Mouse (Mus musculus): ENCODE results near the gene Cercam.
A peak's percentile ranks its signal among the peaks of the same experiment; 100 is the strongest.

Cercam gene

DNA sequence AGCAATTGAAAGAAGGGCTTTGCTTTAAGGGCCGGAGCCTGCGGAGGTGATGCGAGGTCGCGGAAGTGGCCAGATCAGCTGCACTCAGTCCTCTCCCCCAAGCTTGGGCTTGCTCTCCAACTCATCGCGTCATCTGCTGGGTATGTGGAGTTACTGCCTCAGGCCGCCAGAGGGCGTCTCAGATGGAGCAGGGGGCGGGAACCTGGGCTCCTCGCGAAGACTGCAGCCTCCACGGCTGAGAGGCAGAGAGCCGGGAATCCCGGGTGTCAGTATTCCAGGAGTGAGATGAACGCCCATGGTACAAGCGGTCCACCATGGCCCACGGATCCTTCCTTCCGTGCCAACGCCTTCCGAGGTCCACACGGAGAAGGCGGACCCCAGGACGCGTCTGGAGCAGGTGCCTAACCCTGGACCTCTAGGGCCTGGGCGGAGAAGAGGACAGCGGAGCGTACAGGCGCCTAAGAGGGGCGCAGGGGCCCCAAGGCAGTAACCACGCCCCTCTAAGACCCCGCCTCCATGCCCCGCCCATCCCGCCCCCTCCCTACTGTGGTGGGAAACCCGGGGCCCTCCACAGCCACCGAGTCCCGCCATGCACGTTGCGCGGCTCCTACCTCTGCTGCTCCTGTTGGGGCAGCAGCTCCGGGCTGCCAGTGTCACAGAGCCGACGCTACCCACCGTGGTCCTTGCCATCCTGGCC is at the start of gene Cercam:
Gene Cercam (plus strand): TSS at position 216 of the 697 bp plus-strand sequence.
- peak; percentile 75 to 87 for DNase-seq (ENCODE audit: low spot score in 2 of 2)

DNA sequence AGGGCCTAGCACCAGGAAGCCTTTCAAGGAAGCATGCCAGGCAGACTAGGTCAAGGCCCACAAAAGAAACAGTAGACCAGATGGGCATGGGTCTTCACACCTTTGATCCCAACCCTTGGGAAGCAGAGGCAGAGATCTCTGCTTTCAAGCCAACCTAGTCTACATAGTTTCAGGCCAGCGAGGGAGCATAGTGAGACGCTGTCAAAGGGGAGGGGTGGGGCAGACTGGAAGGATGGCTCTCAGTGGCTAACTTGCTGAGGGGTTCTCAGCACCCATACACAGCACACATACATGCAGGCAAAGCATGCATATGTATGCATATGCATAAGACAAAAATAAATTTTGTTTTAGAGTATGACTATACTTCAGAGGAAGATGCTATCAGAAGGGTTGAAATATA is 49.6 kb upstream of the Cercam start:
- no peak for DNase-seq (ENCODE audit: low spot score in 2 of 2)

DNA sequence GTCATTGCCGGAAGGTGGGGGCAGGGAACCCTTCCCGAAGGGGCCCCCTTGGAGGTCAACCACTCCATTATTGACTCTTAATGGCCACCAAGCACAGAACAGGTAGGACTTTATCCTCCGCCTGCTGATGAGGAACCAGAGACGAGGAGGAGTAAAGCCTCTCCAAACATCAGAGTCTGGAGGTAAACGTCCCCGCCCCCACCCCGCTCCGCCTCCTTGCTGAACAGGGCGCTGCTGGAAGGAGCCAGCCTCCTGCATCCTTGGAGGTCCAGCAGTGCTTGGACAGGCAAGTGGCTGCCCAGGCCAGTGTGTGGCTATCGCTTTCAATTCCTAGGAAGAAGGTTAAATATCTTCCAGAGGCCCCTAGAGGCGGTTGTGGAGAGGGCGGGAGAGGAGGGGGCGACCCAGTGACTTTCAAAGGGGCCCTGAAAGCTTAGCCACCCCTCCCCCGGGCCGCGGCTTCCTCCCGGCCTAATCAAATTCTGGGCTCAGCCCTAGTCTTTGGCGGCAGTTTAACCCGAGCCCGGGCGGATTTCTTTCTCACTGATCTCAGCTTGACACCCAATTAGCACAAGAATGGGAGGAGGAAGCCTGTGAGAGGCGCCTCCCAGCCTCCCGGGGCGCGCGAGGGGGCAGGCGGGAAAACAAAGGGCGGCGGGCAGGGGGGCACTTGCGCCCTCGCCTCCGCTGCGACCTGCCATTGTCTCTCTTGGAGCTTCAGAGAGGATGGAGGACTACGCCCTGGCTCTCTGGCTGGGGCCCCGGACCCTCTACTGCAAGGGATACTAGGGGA is 48.7 kb upstream of the Cercam start, which contains the start of gene Urm1:
Gene Urm1 (plus strand): TSS at position 51 of the 793 bp plus-strand sequence.
- DNase-seq (ENCODE audit: low spot score in 2 of 2) = peak; percentile 54 to 66

DNA sequence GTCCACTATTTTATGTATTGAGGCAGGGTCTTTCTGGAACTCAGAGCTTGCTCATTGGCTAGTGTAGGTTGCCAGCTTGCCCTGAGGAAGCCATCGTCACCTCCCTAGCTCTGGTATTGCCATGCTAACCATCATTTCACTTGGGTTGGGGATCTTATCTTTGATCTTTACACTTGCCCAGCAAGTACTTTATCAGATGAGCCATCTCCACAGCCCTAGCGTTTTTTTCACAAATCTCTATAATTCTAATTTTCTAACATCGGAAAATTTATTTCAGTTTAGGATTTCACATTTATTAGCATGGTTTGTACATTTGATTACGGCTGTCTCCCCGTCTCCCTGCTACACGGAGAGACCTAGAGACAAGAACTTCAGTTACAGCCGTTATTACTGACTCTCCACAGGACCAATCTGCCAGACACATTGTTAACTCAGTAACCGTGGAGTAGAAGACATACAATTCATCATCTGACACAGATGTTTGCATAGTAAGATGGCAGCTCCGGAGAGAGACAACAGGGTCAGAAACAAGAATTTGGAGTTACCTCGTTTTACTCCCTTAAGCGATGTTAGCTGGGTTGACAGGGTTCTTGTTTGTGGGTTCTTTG is 42.5 kb upstream of the Cercam start:
- no peak for DNase-seq (ENCODE audit: low spot score in 2 of 2)

DNA sequence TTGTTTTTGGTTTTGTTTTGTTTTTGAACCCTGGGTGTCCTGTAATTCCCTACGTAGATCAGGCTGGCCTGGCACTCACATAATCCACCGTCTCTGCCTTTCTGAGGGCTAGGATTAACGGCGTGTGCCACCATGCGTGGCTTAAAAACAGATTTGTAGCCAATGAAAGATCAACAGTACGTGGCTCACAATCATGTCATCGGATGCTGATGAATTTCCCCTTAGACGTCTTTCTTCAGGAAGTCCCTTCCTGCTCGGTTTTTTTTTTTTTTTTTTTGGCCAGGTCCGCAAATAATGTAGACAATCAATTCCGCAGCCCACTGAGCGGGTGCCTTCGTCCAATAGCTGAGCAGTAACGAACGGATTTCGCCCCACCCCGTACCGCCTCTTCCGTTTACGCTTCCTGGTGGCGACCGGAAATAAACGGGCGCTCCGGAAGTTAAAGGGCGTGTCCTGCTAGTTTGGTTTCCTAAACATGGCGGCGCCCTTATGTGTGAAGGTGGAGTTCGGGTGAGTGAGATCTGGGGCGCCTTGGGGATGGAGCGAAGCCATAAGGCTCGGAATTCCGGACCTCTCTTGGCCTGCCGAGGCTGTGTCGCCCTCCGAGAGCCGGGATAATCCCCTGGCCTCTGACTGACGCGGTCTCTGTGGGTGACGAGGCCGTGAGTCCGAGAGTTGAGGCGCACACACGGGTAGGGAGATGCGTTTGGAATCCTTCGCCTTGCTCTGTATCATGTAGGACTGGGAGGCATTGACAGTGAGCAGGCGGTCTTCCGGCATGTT is 41.8 kb upstream of the Cercam start:
- peak; percentile 96 to 97 for DNase-seq (ENCODE audit: low spot score in 2 of 2)

DNA sequence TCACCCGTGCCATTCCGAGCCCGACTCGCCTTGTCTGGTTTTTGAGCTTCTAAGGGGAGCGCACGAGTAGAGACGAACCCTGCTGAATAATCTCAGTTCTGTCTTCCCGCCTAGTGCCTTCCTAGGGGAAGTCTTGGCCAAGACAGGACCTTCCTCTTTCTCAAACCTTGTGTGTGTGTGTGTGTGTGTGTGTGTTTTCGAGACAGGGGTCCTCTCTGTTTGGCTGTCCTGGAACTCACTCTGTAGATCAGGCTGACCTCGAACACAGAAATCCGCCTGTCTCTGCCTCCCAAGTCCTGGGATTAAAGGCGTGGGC is 41.3 kb upstream of the Cercam start:
- no peak for DNase-seq (ENCODE audit: low spot score in 2 of 2)

DNA sequence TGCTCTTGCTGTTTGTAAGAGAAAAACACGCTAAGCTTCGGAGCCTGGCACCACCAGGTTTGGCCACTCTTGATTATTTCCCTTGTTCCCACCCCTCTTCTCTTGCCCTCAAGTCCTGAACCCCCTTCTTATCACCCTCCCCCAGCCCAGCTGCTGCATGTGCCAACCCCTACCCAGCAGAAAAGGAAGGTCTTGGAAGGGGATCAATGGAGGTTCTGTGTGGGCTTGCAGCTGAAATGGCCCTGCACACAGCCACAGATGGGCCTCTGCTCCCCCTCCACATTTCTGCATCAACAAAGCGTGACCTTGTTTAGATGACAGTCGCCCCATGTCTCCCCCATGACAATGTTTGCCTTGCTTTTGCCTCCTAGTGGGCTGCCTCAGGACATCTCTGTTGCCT is 37.9 kb upstream of the Cercam start:
- DNase-seq (ENCODE audit: low spot score in 2 of 2) = no peak

DNA sequence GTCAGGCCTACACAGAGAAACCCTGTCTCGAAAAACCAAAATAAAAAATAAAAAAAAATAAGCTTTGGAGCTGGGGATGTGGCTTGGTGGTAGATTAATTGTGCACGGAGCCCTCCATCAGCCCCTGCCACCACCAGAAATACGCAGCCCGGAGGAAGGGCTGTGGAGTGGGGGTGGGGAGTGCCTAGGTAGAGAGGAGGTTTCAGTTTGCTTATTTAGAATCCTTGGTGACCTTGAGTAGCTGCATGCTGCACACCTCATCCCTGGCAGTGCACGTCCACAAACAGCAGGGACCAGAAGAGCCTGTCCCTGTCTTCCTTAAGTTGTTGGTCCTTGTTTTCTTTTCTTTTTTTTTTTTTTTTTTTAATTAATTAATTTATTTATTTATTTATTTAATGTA is 35.2 kb upstream of the Cercam start:
- DNase-seq (ENCODE audit: low spot score in 2 of 2) = no peak

DNA sequence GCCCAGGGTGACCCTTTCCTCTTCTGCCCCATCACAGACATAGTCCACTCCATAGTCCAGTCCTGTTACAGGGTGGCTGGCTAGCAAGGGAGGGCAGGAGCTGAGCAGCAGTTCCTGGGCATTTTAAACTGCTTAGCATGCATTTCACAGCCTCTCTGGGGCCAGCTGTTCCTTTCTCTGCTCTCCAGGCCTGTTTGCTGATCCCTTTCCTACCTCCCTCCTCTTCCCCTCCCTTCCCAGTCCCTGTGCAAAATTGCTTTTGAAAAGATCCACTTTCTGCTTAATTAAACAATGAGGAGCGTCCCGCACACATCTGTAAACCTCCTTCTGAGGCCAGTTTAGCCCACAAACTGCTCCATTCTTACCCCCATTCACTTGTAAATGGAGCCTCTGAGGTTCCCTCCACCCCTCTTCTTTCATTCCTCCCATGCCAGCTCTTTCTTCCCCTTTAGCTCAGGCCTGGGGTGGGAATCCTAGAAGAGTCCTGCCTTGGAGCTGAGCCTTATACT is 33.5 kb upstream of the Cercam start:
- no peak for DNase-seq (ENCODE audit: low spot score in 2 of 2)

DNA sequence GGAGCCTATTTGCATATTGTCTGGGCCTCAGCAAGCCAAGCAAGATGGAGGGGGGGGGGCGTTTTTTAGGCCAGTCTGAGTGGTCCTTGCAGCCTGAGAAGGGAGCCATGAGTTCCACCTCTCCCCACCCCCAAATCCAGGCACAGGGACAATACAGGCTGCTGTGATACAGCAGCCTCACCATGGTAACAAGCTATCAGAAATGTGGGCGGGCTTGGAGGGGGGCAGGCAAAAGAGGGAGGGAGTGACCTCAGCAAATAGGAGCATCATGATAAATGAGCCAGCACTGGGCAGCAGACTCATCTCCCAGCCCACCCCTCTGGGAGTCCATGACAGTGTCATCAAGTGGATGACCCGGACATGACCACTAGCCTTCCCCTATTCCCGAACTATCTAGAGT is 29.5 kb upstream of the Cercam start:
- DNase-seq (ENCODE audit: low spot score in 2 of 2) = no peak

DNA sequence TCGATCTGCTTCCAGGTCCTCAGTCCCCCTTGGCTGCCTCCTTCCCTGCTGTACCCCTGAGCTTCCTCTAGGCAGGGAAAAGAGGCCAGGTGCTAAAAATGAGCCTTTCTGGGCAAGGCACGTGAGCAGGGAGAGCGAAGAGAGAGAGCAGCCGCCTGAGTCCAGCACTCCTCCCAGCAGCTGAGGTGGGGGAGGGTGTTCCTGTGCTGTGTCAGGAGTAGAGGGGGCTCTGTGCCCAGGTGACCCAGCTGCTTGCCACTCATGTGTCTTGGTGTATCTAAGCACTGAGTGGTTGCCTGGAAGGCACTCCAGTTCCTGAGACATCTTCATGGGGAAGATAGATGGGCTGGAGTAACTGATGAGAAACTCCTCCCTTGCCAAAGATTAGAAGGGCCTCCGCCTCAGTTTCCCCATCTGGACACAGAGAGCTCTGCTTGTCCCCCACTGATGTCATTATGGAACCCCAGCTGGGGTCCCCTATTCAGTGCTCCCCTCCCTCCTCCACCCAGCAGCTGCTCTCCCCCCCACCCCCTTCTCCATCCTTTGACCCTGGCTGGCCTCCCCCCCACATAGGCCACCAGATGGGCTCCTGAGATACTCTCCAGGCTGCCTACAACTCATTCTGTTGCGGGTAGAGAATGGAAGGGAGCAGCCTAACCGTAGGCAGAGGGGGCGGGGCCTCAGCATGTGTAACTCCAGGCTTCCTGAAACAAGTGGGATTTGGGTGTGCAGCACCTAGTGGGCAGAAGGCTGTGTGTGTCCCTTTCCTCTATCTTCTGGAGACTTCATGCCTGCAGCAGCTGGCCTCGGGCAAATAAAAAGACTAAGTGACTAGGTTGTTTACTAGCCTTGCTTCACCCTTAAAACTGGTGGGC is 25.5 kb upstream of the Cercam start:
- peak; percentile 41 to 50 for DNase-seq (ENCODE audit: low spot score in 2 of 2)

DNA sequence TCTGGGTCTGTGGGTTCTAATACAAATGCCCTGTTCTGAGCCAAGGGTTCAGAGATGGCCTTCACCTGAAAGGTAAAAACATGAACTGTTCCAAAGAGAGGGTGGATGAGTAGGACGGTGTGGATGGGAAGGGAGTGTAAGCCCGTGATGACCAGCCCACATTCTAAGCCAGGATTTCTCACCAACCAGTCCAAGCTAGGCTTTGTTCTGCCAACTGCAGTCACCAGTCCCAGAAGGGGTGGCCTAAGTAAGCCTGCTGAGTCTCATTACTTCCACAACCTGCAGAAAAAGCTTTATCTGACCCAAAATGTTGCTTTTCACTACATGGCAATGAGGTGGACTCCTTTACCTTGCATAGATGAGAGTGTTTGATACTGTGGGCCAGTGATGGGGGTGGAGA is 24.8 kb upstream of the Cercam start:
- DNase-seq (ENCODE audit: low spot score in 2 of 2) = no peak

DNA sequence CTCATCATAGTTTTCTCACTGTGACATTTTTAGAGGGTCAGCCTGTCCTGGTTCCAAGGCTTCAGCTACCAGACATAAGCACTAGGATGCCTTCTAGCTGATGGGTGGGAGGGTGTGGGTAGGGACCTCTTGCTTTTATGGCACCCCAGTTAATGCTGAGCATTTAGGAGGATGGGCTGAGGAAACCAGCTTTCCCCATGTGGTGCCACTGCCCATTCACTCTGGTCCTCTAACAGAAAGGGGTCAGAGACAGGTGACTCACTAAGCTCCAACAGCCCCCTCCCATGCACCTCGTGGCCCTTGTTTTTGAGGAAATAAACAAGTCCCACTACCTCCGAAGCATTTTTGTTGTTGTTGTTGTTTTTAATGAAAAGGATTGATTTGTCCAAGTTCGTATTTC is 24.3 kb upstream of the Cercam start:
- DNase-seq (ENCODE audit: low spot score in 2 of 2) = no peak

DNA sequence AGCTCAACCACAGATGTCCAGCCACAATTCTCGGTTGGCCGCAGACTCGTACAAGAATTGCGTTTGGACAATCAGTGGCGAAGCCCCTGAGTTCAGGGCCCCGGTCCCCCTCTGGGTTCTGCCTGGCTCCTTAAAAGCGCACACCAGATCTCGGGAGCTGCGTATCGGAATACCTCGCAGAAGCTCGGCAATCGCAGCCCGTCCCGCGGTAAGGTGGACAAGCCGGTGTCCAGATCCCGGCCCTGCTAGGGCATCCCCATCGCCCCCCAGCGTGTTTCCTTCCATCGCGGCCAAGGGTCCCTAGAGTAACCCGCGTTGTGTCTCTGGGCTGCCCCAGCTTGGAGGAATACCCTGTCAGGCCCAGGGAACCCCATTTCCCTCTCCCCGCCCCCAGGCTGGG is 23.3 kb upstream of the Cercam start:
- DNase-seq (ENCODE audit: low spot score in 2 of 2) = no peak

DNA sequence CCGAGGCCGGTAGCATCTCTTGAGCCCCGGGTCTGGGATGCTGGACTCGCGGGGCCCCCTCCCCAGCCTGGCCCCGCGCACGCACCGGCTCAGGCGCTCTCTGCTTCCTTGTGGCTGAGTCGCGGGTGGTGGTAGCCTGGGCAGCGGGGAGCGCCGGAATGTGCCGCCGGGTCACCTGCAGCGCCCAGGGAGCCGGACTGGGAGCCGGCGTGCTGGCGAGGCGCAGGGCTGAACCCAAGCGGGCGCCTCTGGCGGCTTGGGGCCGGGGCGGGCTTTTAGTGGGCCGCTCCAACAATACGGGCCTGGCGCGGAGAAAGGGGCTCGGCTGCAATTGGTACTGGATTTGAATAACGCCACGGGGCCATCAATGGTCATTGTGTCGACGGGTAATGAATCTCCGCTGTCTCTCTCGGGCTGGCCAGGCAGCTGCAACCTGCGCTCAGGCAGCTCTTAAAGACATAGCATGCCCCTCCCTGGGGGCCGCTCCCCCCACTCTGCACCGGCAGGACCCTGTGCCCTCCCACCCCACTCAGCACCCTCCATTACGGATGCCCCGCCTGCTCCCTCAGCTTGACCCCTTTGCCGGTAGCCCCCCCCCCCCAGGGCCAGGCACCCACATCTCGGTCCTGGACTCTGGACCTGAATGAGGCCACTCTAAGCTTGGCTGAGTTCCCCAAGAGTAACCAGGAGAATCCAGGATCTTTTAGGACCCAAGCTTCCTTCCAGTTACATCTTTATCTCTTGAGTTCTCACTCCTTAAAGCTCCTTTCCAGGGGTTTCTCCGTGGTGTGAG is 22.7 kb upstream of the Cercam start:
- DNase-seq (ENCODE audit: low spot score in 2 of 2) = no peak

DNA sequence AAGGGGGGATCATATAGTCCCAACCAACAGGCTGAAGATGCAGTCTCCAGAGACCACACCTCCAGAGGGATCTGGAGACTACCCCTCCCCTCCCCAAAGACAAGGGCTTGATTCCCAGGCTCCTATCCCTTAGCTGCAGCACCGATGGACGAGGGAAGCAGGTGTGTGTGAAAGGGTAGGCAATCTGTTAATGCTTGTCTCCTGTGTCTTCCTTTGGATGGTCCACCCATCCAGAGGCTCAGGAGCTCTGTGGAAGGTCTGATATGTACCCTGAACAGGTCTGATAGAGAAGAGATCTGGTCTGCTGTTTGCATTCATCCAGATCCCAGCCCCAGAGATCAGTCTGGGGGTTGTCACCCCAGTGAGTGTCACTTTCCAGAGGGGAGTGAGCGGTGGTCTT is 22.1 kb upstream of the Cercam start:
- DNase-seq (ENCODE audit: low spot score in 2 of 2) = no peak

DNA sequence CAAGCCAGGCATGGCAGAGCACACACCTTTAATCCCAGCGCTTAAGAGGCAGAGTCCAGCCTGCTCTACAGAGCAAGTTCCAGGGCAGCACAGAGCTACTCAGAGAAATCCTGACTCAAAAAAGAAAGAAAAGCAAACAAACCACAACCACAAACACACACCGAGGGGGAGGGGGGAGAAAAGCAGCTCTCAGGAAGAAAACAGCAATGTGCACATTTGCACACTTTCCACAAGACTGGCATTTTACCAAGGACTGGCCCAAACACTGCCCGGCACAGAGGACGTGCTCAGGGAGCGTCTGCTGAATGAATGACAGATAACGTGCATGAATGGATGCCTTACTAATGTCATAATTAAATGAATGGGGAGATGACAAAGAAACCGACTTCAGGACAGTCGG is 19.9 kb upstream of the Cercam start:
- DNase-seq (ENCODE audit: low spot score in 2 of 2) = no peak

DNA sequence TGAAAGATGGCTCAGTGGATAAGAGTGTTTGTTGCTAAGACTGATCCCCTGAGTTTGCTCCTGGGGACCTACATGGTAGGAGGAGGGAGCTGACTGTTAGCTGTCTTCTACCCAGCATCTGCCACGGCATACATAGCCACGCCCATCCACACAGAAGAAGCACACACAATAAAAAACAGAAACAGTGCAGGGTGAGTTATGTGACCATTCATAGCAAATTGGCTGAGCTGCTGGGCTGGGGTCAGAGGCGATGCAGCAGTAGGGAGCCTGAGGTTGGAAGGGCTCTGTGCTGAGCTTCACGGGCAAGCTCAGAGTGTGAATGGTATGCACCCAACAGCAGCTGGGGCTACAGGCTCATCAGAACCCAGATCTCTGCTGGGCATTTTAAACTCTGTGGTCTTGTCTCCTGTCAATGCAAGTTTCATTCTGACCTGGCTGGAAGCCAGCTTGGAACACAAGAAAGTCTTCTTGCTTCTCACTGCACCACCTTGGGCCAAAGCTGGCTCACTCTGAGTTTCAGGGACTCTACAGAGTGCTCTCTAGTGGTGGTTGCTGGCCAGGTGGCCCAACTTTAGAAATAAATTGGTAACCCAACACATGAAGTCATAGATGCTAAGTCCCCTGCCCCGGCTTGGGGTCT is 19.0 kb upstream of the Cercam start:
- no peak for DNase-seq (ENCODE audit: low spot score in 2 of 2)

DNA sequence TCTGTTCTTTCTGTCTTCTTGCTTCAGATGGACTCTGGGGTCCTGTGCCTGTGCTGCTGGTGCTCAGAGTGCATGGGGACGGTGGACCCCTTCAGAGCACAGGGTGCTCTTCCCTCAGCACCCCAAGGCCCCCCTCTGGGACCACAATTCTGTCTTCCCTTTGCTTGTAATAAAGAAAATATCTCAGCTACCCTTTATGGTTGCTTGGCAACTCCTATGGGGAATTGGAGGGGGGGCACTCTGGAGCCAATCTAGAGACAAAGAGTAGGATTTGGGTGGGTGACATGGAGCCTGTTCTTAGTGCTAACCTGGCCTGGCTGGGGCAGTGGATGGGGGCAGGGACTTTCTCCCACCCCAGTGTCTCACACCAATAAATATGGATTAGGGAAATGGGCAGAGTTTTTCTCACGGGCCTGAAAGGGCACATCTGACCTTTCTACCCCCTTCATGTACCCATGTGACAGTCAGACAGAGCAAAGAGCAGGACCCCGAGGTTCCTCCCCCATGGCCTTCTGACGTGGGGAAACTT is 15.9 kb upstream of the Cercam start:
- DNase-seq (ENCODE audit: low spot score in 2 of 2) = no peak
